Mouse (Mus musculus) embryonic facial prominence, embryonic 15.5 days (tissue): Measurements from ENCODE around the gene Tmem215. TPM values are rescaled to one million over a fixed set of nuclear protein-coding genes. Genes with fewer than 3 reads are reported as not detected.

Experiments used
- ATAC-seq: fragments of 200-750 bp; cut with Nextera tagmentation; 2 replicates; pipeline ENCODE4 v1.8.0; 2017; ENCODE audit warnings: low read depth, moderate TSS enrichment; ENCODE audit not compliant: insufficient number of reproducible peaks, low FRiP score, low TSS enrichment
- H3K27ac ChIP-seq: fragments of 300-500 bp; sonication (generic); replicated peaks from 2 replicates; pipeline ENCODE4 v1.5.1; 2015; ENCODE audit warnings: mild to moderate bottlenecking, inconsistent platforms
- H3K27me3 ChIP-seq: fragments of 300-500 bp; sonication (generic); 2 replicates; pipeline ENCODE4 v1.6.1; 2015; ENCODE audit warnings: inconsistent platforms
- H3K36me3 ChIP-seq: fragments of 300-500 bp; sonication (generic); 2 replicates; pipeline ENCODE4 v1.6.1; 2015; ENCODE audit warnings: mild to moderate bottlenecking, inconsistent platforms
- H3K4me1 ChIP-seq: fragments of 300-500 bp; sonication (generic); 2 replicates; pipeline ENCODE4 v1.6.1; 2015; ENCODE audit warnings: inconsistent platforms
- H3K4me2 ChIP-seq: fragments of 300-500 bp; sonication (generic); replicated peaks from 2 replicates; pipeline ENCODE4 v1.6.1; 2015; ENCODE audit warnings: mild to moderate bottlenecking, inconsistent platforms
- H3K4me3 ChIP-seq: fragments of 300-500 bp; sonication (generic); replicated peaks from 2 replicates; pipeline ENCODE4 v1.5.1; 2015; ENCODE audit warnings: mild to moderate bottlenecking, inconsistent platforms
- H3K9ac ChIP-seq: fragments of 300-500 bp; sonication (generic); 2 replicates; pipeline ENCODE4 v1.6.1; 2015; ENCODE audit warnings: inconsistent platforms
- H3K9me3 ChIP-seq: fragments of 300-500 bp; sonication (generic); replicated peaks from 2 replicates; pipeline ENCODE4 v1.6.1; 2016; ENCODE audit warnings: inconsistent platforms
- WGBS: fragments of 180-500 bp; shearing (Covaris S2); methylation state at CpG from one replicate; pipeline ENCODE4 v1.1.7; 2015; 5-methylcytosine and 5-hydroxymethylcytosine counted together
- polyA plus RNA-seq: library from polyadenylated mRNA; unstranded; fragments of >200 nt; fragmentation: Nextera tagmentation; extraction: Ambion mirVana; gene quantifications from 2 replicates; pipeline ENCODE4 v1.2.1, GENCODE M21; 2015

Tmem215 gene
- polyA plus RNA-seq, 1 experiment from 2014 or later = 0.83 TPM

GRCm38 (mm10) chr4:40499812-40500591 lies 28.0 kb downstream of the Tmem215 start:
- Histone ChIP-seq H3K9me3 (no peaks in the 10 kb centered on the region), H3K4me2 (no peak overlapping the region), H3K27me3 (no peaks in the 10 kb centered on the region), H3K36me3 (no peaks in the 10 kb centered on the region), H3K4me3 (no peak overlapping the region), H3K27ac (no peak overlapping the region), H3K9ac (no peak overlapping the region), H3K4me1 (no peaks in the 10 kb centered on the region)
- WGBS = 77% methylated on average over 11 of the region's 11 CpGs
- no peak for ATAC-seq

- Histone ChIP-seq H3K27ac (no peak overlapping the region), H3K9me3 (no peaks in the 10 kb centered on the region), H3K27me3 (no peaks in the 10 kb centered on the region), H3K4me1 (no peaks in the 10 kb centered on the region), H3K4me2 (no peak overlapping the region), H3K4me3 (no peak overlapping the region), H3K9ac (no peak overlapping the region), H3K36me3 (no peaks in the 10 kb centered on the region)
- ATAC-seq = no peak
- 68% methylated on average over 3 of the region's 3 CpGs for WGBS
Observed at GRCm38 (mm10) chr4:40502459-40502858, 30.5 kb downstream of the Tmem215 start.

- no peaks in the 10 kb centered on the region for H3K27me3 ChIP-seq
- no peaks in the 10 kb centered on the region for H3K36me3 ChIP-seq
- no peak overlapping the region for H3K9ac ChIP-seq
- no peak overlapping the region for H3K4me3 ChIP-seq
- no peak for ATAC-seq
- WGBS = 70% methylated on average over 16 of the region's 16 CpGs
- no peak overlapping the region for H3K4me2 ChIP-seq
- no peak overlapping the region for H3K27ac ChIP-seq
- no peaks in the 10 kb centered on the region for H3K9me3 ChIP-seq
- H3K4me1 ChIP-seq = no peaks in the 10 kb centered on the region
Observed at GRCm38 (mm10) chr4:40509534-40509933, 37.6 kb downstream of the Tmem215 start.

GRCm38 (mm10) chr4:40513235-40513634 lies 41.3 kb downstream of the Tmem215 start:
- H3K9me3 ChIP-seq = no peaks in the 10 kb centered on the region
- no peak for ATAC-seq
- H3K36me3 ChIP-seq = no peaks in the 10 kb centered on the region
- no peak overlapping the region for H3K4me3 ChIP-seq
- no peak overlapping the region for H3K4me2 ChIP-seq
- H3K4me1 ChIP-seq = no peaks in the 10 kb centered on the region
- no peak overlapping the region for H3K9ac ChIP-seq
- whole genome bisulfite sequencing = 80% methylated on average over 2 of the region's 2 CpGs
- H3K27me3 ChIP-seq = no peaks in the 10 kb centered on the region
- no peak overlapping the region for H3K27ac ChIP-seq

- H3K9ac ChIP-seq = no peak overlapping the region
- ATAC-seq = no peak
- H3K27me3 ChIP-seq = no peaks in the 10 kb centered on the region
- no peaks in the 10 kb centered on the region for H3K36me3 ChIP-seq
- 91% methylated on average over 14 of the region's 14 CpGs for whole genome bisulfite sequencing
- H3K4me2 ChIP-seq = no peak overlapping the region
- H3K9me3 ChIP-seq = no peaks in the 10 kb centered on the region
- no peaks in the 10 kb centered on the region for H3K4me1 ChIP-seq
- H3K27ac ChIP-seq = no peak overlapping the region
- H3K4me3 ChIP-seq = no peak overlapping the region
Observed at GRCm38 (mm10) chr4:40518545-40519324, 46.8 kb downstream of the Tmem215 start.

Other genes with a start within 250 kb of the Tmem215 start
- gene Ddx58, start 232.4 kb upstream of the Tmem215 start, polyA plus RNA-seq = 8.6 and 9.5 TPM in 2 replicates
- 35.8 and 36.6 TPM in 2 replicates for gene Smim27, start 202.6 kb upstream of the Tmem215 start, polyA plus RNA-seq
- gene Topors, start 202.3 kb upstream of the Tmem215 start, polyA plus RNA-seq = 40.4 and 41.2 TPM in 2 replicates
- 281 and 287 TPM in 2 replicates for gene Ndufb6, start 192.8 kb upstream of the Tmem215 start, polyA plus RNA-seq
- 31.8 and 34.6 TPM in 2 replicates for gene Aptx, start 231.0 kb downstream of the Tmem215 start, polyA plus RNA-seq
- 365 and 394 TPM in 2 replicates for gene Dnaja1, start 250.0 kb downstream of the Tmem215 start, polyA plus RNA-seq